ENCODE assay signal across 21 mouse cellular contexts in genomic region chr2:179538535-179538934, GRCm38 (mm10).
DNase-seq lines count a peak whose midpoint lies in the region; ATAC-seq and TF ChIP-seq lines count a peak whose summit lies in the region.
"Had no signal": no experiment of that assay in that cellular context is flagged by ENCODE, and none has a peak within 500 bp of the region (broad histone marks: within the 10 kb centered on the region; RNA-seq: fewer than 3 reads in every experiment).

No protein-coding gene starts in this region.

- no peak for ATAC-seq in forebrain, embryonic 13.5 days
- no peak for ATAC-seq in forebrain, embryonic 14.5 days
- no peak for ATAC-seq in midbrain, embryonic 11.5 days (ENCODE audit: low FRiP score)
- no peak for ATAC-seq in stomach, postnatal 0 days (ENCODE audit: low FRiP score, low TSS enrichment)

- no peaks in the 10 kb centered on the region for H3K36me3 ChIP-seq in forebrain, embryonic 13.5 days (ENCODE audit: poor library complexity, severe bottlenecking)
- H3K36me3 ChIP-seq in forebrain, embryonic 14.5 days (ENCODE audit: control insufficient read depth, insufficient read depth, low read length), result no peaks in the 10 kb centered on the region
- H3K36me3 ChIP-seq in ES-E14 (ENCODE audit: control insufficient read depth, insufficient read depth, low read length, poor library complexity, severe bottlenecking), result peaks cover 6% of the 10 kb centered on the region; the same call in 1 of the 2 replicates
- no peaks in the 10 kb centered on the region for H3K36me3 ChIP-seq in midbrain, embryonic 11.5 days (ENCODE audit: control insufficient read depth, insufficient read depth, low read length)
- H3K36me3 ChIP-seq in stomach, postnatal 0 days (ENCODE audit: control insufficient read depth, insufficient read depth, low read length), result no peaks in the 10 kb centered on the region
- H3K36me3 ChIP-seq: G1E; heart, embryonic 15.5 days; hindbrain, embryonic 15.5 days had no signal

- no peak for DNase-seq in forebrain, embryonic 14.5 days (ENCODE audit: low spot score)
- DNase-seq in ES-E14 (ENCODE audit: low read depth, low spot score) (no peak), R1 (ENCODE audit: low read depth, low spot score) (peak; percentile 48)
- DNase-seq in midbrain, embryonic 11.5 days (ENCODE audit: low spot score, missing footprints), result peak; percentile 76
- no peak for DNase-seq in stomach, postnatal 0 days (ENCODE audit: low spot score)
- DNase-seq in heart, postnatal 14 days, result no peak
- DNase-seq: adrenal gland, adult 8-10 months; cerebellum, adult 18-20 months; gastrocnemius, postnatal 14 days; heart, adult 2 months; kidney, adult 11 months; kidney, postnatal 14 days; layer of hippocampus, adult 9-11 months; liver; lung, adult 18-20 months; right cerebral cortex, postnatal 14 days; thymus, postnatal 14 days had no signal

- H3K9ac ChIP-seq in forebrain, embryonic 13.5 days, result no peak overlapping the region
- H3K9ac ChIP-seq in forebrain, embryonic 14.5 days (ENCODE audit: low read length), result no peak overlapping the region
- H3K9ac ChIP-seq in ES-E14 (ENCODE audit: insufficient read depth, low read depth, low read length, poor library complexity, severe bottlenecking), result no peak overlapping the region
- H3K9ac ChIP-seq in midbrain, embryonic 11.5 days (ENCODE audit: low read length), result no peak overlapping the region
- no peak overlapping the region for H3K9ac ChIP-seq in stomach, postnatal 0 days (ENCODE audit: low read length)
- H3K9ac ChIP-seq: heart, embryonic 15.5 days had no signal

- H3K27me3 ChIP-seq in forebrain, embryonic 13.5 days, result no peaks in the 10 kb centered on the region
- H3K27me3 ChIP-seq in forebrain, embryonic 14.5 days (replicated peaks; ENCODE audit: control insufficient read depth, insufficient read depth, low read length), result no peaks in the 10 kb centered on the region
- no peaks in the 10 kb centered on the region for H3K27me3 ChIP-seq in midbrain, embryonic 11.5 days (ENCODE audit: control insufficient read depth, insufficient read depth, low read length)
- H3K27me3 ChIP-seq in stomach, postnatal 0 days (ENCODE audit: control insufficient read depth, insufficient read depth, low read length), result no peaks in the 10 kb centered on the region
- H3K27me3 ChIP-seq: heart, embryonic 15.5 days; hindbrain, embryonic 15.5 days had no signal

- H3K9me3 ChIP-seq in forebrain, embryonic 13.5 days (replicated peaks), result no peaks in the 10 kb centered on the region
- H3K9me3 ChIP-seq in forebrain, embryonic 14.5 days (replicated peaks; ENCODE audit: control insufficient read depth, low read length), result no peaks in the 10 kb centered on the region
- H3K9me3 ChIP-seq in ES-E14 (ENCODE audit: control insufficient read depth, insufficient read depth, low read depth, low read length), result no peaks in the 10 kb centered on the region
- no peaks in the 10 kb centered on the region for H3K9me3 ChIP-seq in midbrain, embryonic 11.5 days (ENCODE audit: control insufficient read depth, low read length)
- no peaks in the 10 kb centered on the region for H3K9me3 ChIP-seq in stomach, postnatal 0 days (ENCODE audit: control insufficient read depth, low read length)
- H3K9me3 ChIP-seq: heart, embryonic 15.5 days; hindbrain, embryonic 15.5 days had no signal

- in situ Hi-C loops in ES-E14 (cut with MboI; ENCODE audit: low sequenced_read_pairs in 2 of 2, unreplicated experiment in 2 of 2), result no loop called here

- WGBS in forebrain, embryonic 13.5 days, result 36% methylated on average over 4 of the region's 4 CpGs
- 36% methylated on average over 4 of the region's 4 CpGs for WGBS in forebrain, embryonic 14.5 days
- WGBS in midbrain, embryonic 11.5 days, result 37% methylated on average over 4 of the region's 4 CpGs
- WGBS in stomach, postnatal 0 days, result 64% methylated on average over 4 of the region's 4 CpGs

- no peak overlapping the region for H3K4me2 ChIP-seq in forebrain, embryonic 13.5 days
- H3K4me2 ChIP-seq in forebrain, embryonic 14.5 days (ENCODE audit: low read length), result no peak overlapping the region
- H3K4me2 ChIP-seq in midbrain, embryonic 11.5 days, result no peak overlapping the region
- no peak overlapping the region for H3K4me2 ChIP-seq in stomach, postnatal 0 days (replicated peaks; ENCODE audit: low read depth)
- H3K4me2 ChIP-seq: heart, embryonic 15.5 days had no signal

- H3K4me1 ChIP-seq in forebrain, embryonic 13.5 days, result peaks cover 57% of the 10 kb centered on the region
- peaks cover 33% of the 10 kb centered on the region for H3K4me1 ChIP-seq in forebrain, embryonic 14.5 days (ENCODE audit: control insufficient read depth, insufficient read depth, low read length)
- H3K4me1 ChIP-seq in ES-E14 (ENCODE audit: control insufficient read depth in 2 of 2, insufficient read depth in 2 of 2, low read length in 2 of 2, poor library complexity in 1 of 2), result peaks cover 0 to 20% of the 10 kb centered on the region in 2 experiments; a peak in 2 of 4 replicates
- H3K4me1 ChIP-seq in midbrain, embryonic 11.5 days (ENCODE audit: control insufficient read depth, insufficient read depth, low read length), result peaks cover 31% of the 10 kb centered on the region
- H3K4me1 ChIP-seq in stomach, postnatal 0 days (replicated peaks; ENCODE audit: control insufficient read depth, insufficient read depth), result no peaks in the 10 kb centered on the region
- H3K4me1 ChIP-seq: heart, embryonic 15.5 days had no signal

- H3K27ac ChIP-seq in forebrain, embryonic 13.5 days, result peak overlapping the region; percentile 4; the same call in 1 of the 2 replicates
- no peak overlapping the region for H3K27ac ChIP-seq in forebrain, embryonic 14.5 days (ENCODE audit: low read depth, low read length)
- H3K27ac ChIP-seq in ES-E14 (ENCODE audit: insufficient read depth, low read depth, low read length, poor library complexity, severe bottlenecking), result 0 out of 2 replicates have a peak overlapping the region, but pooled peaks have one; percentile 45
- H3K27ac ChIP-seq in midbrain, embryonic 11.5 days (ENCODE audit: low read depth, low read length), result no peak overlapping the region
- H3K27ac ChIP-seq in stomach, postnatal 0 days (replicated peaks), result no peak overlapping the region
- H3K27ac ChIP-seq: heart, adult 2 months; heart, embryonic 15.5 days had no signal

- no peak for TF ChIP-seq CTCF in stomach, postnatal 0 days (IDR thresholded peaks at IDR 0.05; ENCODE audit: low read depth)

- TF ChIP-seq EP300 in stomach, postnatal 0 days (optimal IDR thresholded peaks at IDR 0.05), result no peak

- no peak overlapping the region for H3K4me3 ChIP-seq in forebrain, embryonic 13.5 days
- H3K4me3 ChIP-seq in forebrain, embryonic 14.5 days (ENCODE audit: low read depth, low read length), result no peak overlapping the region
- no peak overlapping the region for H3K4me3 ChIP-seq in ES-E14 (ENCODE audit: insufficient read depth in 1 of 2, low read depth in 1 of 2, low read length in 2 of 2, poor library complexity in 1 of 2, severe bottlenecking in 1 of 2)
- no peak overlapping the region for H3K4me3 ChIP-seq in midbrain, embryonic 11.5 days (ENCODE audit: low read depth, low read length)
- no peak overlapping the region for H3K4me3 ChIP-seq in stomach, postnatal 0 days (ENCODE audit: low read depth, low read length)
- H3K4me3 ChIP-seq: heart, adult 2 months; heart, embryonic 15.5 days; hindbrain, embryonic 15.5 days had no signal

- intact Hi-C loops in heart, postnatal 14 days (cut with DNase I), result no loop called here

TF ChIP-seq in ES-E14, 5 proteins besides CTCF, POLR2A, EP300 and RAD21:
- no peak for TF ChIP-seq ZC3H11A (IDR thresholded peaks at IDR 0.05; ENCODE audit: borderline replicate concordance, low read depth, low read length)
- TF ChIP-seq MAFK (IDR thresholded peaks at IDR 0.05; ENCODE audit: insufficient read depth, low read depth, low read length), result no peak
- no peak for TF ChIP-seq CHD2 (IDR thresholded peaks at IDR 0.05; ENCODE audit: low read depth, low read length)

Comparison
In these comparisons a context has a peak if more than half of its experiments do, and no peak if none do; other contexts are left out.
1. H3K27ac ChIP-seq: peak in forebrain, embryonic 13.5 days (single experiment) and ES-E14 (single experiment); none in forebrain, embryonic 14.5 days (single experiment), midbrain, embryonic 11.5 days (single experiment) and stomach, postnatal 0 days (single experiment).
2. DNase-seq: peak in R1 (single experiment) and midbrain, embryonic 11.5 days (single experiment); none in forebrain, embryonic 14.5 days (single experiment), ES-E14 (single experiment), stomach, postnatal 0 days (single experiment) and heart, postnatal 14 days (0 of 2).